Mouse (Mus musculus) cortical plate, adult 2 months (tissue): ENCODE data around the gene Kptn. TPM values are rescaled to one million over a fixed set of nuclear protein-coding genes. Genes with fewer than 3 reads are reported as not detected.

Experiments used
- H3K27ac ChIP-seq: fragments of 200-500 bp; 2 replicates; pipeline ENCODE4 v1.5.1; 2012; ENCODE audit warnings: low read length, control low read depth, inconsistent platforms; ENCODE audit not compliant: insufficient read depth
- H3K4me1 ChIP-seq: fragments of 200-500 bp; 2 replicates; pipeline ENCODE4 v1.6.1; 2011; ENCODE audit warnings: low read length; ENCODE audit not compliant: control insufficient read depth, insufficient read depth
- H3K4me3 ChIP-seq: fragments of 200-500 bp; 2 replicates; pipeline ENCODE4 v1.5.1; 2011; ENCODE audit warnings: mild to moderate bottlenecking, low read length, control low read depth; ENCODE audit not compliant: insufficient read depth
- CTCF ChIP-seq: fragments of 200-500 bp; IDR thresholded peaks from 2 replicates; pipeline ENCODE4 v1.5.1; 2011; ENCODE audit warnings: mild to moderate bottlenecking, control low read depth, low read length; ENCODE audit not compliant: insufficient read depth; ENCODE audit errors: extremely low read depth
- POLR2A ChIP-seq: fragments of 200-500 bp; IDR thresholded peaks from 2 replicates; pipeline ENCODE4 v1.6.1; 2011; ENCODE audit warnings: mild to moderate bottlenecking, low read length, control low read depth; ENCODE audit not compliant: insufficient read depth; ENCODE audit errors: extremely low read depth
- polyA plus RNA-seq: library from polyadenylated mRNA; depleted of rRNA; stranded (reverse); fragments of >200 nt; gene quantifications from 2 replicates; pipeline ENCODE4 v1.2.3, GENCODE M21; 2012

Gene Kptn
- polyA plus RNA-seq, 1 experiment = 51.3 TPM

DNA sequence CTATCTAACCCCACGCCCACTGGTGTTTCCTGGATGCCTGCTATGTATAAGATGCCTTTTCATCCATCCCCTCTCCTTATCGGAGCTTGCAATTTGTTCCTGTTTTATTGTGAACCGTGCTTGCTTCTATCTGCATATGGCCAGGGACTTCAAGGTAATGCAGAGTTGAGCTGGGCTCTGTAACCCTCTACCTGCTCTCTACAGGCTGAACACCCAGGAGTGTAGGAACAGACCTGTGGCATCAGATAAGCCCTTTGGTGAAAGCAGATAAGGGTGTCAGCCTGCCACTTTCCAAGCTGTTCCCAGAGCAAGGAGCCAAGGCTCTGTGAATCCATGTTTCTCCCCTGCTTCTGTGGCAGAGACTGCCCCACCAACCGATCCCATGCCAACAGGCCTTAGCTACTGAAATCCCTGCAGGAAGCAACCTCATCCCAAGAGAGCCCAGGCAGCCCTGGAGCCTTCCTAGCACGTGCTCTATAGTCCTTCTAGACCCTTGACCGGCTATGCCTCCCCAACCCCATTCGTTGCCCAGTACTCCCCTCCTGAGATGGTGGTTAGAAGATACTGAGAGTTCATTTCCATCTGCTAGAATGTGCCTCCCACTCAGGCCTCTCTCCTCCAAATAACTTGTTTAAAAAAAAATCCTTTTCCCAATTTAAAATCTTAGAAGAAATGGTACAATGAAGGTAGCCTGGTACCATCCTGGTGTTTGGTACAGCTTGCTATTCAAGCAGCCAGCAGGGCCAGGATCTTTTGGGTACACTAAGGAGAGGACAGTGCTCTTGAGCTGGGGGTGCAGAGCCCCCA is 8.2 kb upstream of the Kptn start:
- TF ChIP-seq CTCF = no peak
- no peak for TF ChIP-seq POLR2A
- Histone ChIP-seq H3K4me3 (no peak overlapping the region), H3K27ac (peak overlapping the region; percentile 71), H3K4me1 (peaks cover 33% of the 10 kb centered on the region)

DNA sequence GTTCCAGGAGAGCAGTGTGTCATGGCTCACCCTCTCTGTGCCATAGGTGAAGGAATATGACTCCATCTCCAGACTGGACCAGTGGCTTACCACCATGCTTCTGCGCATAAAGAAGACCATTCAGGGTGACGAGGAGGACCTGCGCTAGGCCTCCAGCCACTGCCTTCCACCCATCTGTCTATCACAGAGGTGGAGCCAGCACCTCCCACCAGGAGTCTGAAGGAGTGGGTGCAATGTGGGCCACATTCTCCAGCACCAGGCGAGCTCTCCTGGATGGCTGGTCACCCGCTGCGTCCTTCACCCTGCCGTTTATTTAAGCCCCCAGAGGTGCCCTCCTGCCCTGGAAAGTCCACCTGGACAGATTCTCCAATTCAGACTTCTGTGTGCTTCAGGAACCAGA is 3.3 kb upstream of the Kptn start:
- no peak overlapping the region for H3K4me3 ChIP-seq
- TF ChIP-seq POLR2A (no peak), CTCF (no peak)
- peak overlapping the region; percentile 69 for H3K27ac ChIP-seq
- H3K4me1 ChIP-seq = peaks cover 21% of the 10 kb centered on the region

DNA sequence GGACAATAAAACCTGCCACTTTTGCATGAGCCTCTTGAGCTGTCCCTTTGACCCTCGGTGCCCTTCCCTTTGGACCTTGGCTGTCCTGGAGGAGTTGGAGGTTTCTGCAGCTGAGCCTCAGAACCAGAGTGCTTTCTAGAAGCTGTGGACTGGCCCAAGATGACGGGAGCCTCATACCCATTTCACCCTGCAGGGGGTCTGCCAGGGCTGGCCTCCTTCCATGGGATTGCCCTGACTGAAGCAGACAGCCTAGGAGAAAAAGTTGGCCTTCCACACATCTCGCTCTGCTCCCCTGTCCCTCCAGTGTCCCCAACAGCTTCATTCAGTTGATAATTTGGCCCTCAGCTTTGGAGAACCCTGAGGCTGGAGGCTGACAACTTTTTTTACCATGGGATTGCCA is 2.6 kb upstream of the Kptn start:
- Histone ChIP-seq H3K27ac (no peak overlapping the region), H3K4me3 (no peak overlapping the region), H3K4me1 (peaks cover 16% of the 10 kb centered on the region)
- TF ChIP-seq CTCF (no peak), POLR2A (no peak)

DNA sequence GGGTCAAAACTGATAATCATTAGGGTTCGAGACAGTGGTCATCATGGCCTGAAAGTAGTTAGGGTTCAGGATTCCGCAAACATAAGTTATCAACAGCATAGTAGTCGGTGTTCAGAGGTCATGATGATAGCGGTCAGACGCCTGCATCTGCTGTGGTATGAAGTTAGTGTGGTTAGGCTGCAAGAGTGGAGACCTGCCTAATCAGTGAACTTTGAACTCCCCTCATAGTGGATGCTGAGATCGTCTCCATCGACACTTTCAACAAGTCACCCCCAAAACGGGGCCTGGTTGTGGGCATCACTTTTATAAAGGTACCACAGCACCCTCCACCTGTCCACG is 536 bp downstream of the Kptn start:
- H3K27ac ChIP-seq = no peak overlapping the region
- TF ChIP-seq POLR2A (no peak), CTCF (no peak)

GRCm38 (mm10) chr7:16125829-16126228 is 6.1 kb downstream of the Kptn start:
- no peak overlapping the region for H3K27ac ChIP-seq
- H3K4me3 ChIP-seq = no peak overlapping the region
- TF ChIP-seq POLR2A (no peak), CTCF (no peak)
- H3K4me1 ChIP-seq = 0 out of 2 replicates have a peak, but pooled peaks cover 2% of the 10 kb centered on the region

More for the DNA sequence above, 536 bp downstream of the Kptn start:
- Histone ChIP-seq H3K4me1 (peaks cover 7% of the 10 kb centered on the region), H3K4me3 (peak overlapping the region; percentile 64)

DNA sequence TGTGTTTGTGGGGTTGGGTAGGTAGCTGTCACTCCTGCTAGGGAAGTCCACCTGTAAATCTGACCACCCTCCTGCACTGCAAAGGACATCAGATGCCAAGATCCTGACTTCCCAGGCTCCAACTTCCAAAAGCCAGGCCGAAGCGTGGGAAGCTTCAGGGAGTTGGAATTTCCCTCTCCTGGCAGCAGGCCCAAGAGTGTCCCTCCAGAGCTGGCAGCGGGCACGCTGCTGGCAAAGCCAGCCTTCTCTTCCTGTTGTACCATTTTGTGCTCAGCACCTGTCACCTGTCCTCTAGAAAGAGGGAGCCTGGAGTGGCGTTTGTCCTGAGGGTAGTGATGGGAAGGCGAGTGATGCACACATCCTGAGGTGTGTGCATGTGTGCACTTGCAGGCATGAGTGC is 8.6 kb downstream of the Kptn start:
- no peak for TF ChIP-seq POLR2A
- TF ChIP-seq CTCF = no peak
- 0 out of 2 replicates have a peak, but pooled peaks cover 2% of the 10 kb centered on the region for H3K4me1 ChIP-seq
- H3K27ac ChIP-seq = no peak overlapping the region
- H3K4me3 ChIP-seq = no peak overlapping the region

- H3K4me3 ChIP-seq = peak overlapping the region; percentile 43; the same call in 1 of the 2 replicates
- TF ChIP-seq POLR2A (no peak), CTCF (no peak)
- peak overlapping the region; percentile 2; the same call in 1 of the 2 replicates for H3K27ac ChIP-seq
- peaks cover 2% of the 10 kb centered on the region for H3K4me1 ChIP-seq
Observed at GRCm38 (mm10) chr7:16128899-16129298, 9.2 kb downstream of the Kptn start.

GRCm38 (mm10) chr7:16129421-16129845 is 9.7 kb downstream of the Kptn start, which contains the start of gene Slc8a2:
Gene Slc8a2 (plus strand): TSS chr7:16129826.
- Histone ChIP-seq H3K4me3 (peak within 1 kb of the TSS; percentile 43), H3K27ac (peak within 1 kb of the TSS; percentile 72), H3K4me1 (peaks cover 6% of the 10 kb centered on the region)
- TF ChIP-seq CTCF = no peak
- peak; percentile 79 for TF ChIP-seq POLR2A

GRCm38 (mm10) chr7:16129846-16130691 is 10.4 kb downstream of the Kptn start:
- Histone ChIP-seq H3K4me3 (peak overlapping the region; percentile 43), H3K4me1 (peaks cover 6% of the 10 kb centered on the region)
- TF ChIP-seq CTCF (no peak), POLR2A (no peak)

More at GRCm38 (mm10) chr7:16129846-16130691, 10.4 kb downstream of the Kptn start:
- H3K27ac ChIP-seq = peak overlapping the region; percentile 72
